Mouse (Mus musculus) liver, embryonic 16.5 days (tissue): ENCODE results near the gene Carns1. TPM values are rescaled to one million over a fixed set of nuclear protein-coding genes. Genes with fewer than 3 reads are reported as not detected.
A peak's percentile ranks its signal among the peaks of the same experiment; 100 is the strongest.

Experiments
- ATAC-seq: fragments of 200-750 bp; cut with Nextera tagmentation; 2 replicates; pipeline ENCODE4 v1.8.0; 2017; ENCODE audit warnings: low read depth, mild to moderate bottlenecking, moderate number of reproducible peaks, moderate library complexity
- H3K27ac ChIP-seq: fragments of 300-500 bp; sonication (generic); 2 replicates; pipeline ENCODE4 v1.5.1; 2014; ENCODE audit warnings: mild to moderate bottlenecking, low read length
- H3K27me3 ChIP-seq: fragments of 300-500 bp; sonication (generic); 2 replicates; pipeline ENCODE4 v1.6.1; 2014; ENCODE audit warnings: low read depth, low read length, mixed read lengths; ENCODE audit not compliant: control insufficient read depth, insufficient read depth
- H3K36me3 ChIP-seq: fragments of 300-500 bp; sonication (generic); 2 replicates; pipeline ENCODE4 v1.6.1; 2014; ENCODE audit warnings: mild to moderate bottlenecking; ENCODE audit not compliant: control insufficient read depth, insufficient read depth
- H3K4me1 ChIP-seq: fragments of 300-500 bp; sonication (generic); 2 replicates; pipeline ENCODE4 v1.6.1; 2014; ENCODE audit warnings: low read depth, low read length, mixed read lengths; ENCODE audit not compliant: control insufficient read depth
- H3K4me2 ChIP-seq: fragments of 300-500 bp; sonication (generic); 2 replicates; pipeline ENCODE4 v1.6.1; 2014; ENCODE audit warnings: low read depth, low read length, mixed read lengths
- H3K4me3 ChIP-seq: fragments of 300-500 bp; sonication (generic); 2 replicates; pipeline ENCODE4 v1.5.1; 2014; ENCODE audit warnings: low read depth, mild to moderate bottlenecking, low read length
- H3K9ac ChIP-seq: fragments of 300-500 bp; sonication (generic); 2 replicates; pipeline ENCODE4 v1.6.1; 2014; ENCODE audit warnings: low read depth, low read length
- H3K9me3 ChIP-seq: fragments of 300-500 bp; sonication (generic); replicated peaks from 2 replicates; pipeline ENCODE4 v1.6.1; 2016; ENCODE audit warnings: low read length; ENCODE audit not compliant: control insufficient read depth
- WGBS: fragments of 180-500 bp; shearing (Covaris S2); extraction: QIAGEN DNeasy Blood & Tissue Kit; methylation state at CpG from one replicate; pipeline ENCODE4 v1.1.7; 2014; ENCODE audit not compliant: insufficient replicate concordance; 5-methylcytosine and 5-hydroxymethylcytosine counted together
- polyA plus RNA-seq: library from polyadenylated mRNA; unstranded; fragments of >200 nt; fragmentation: Nextera tagmentation; extraction: Ambion mirVana; gene quantifications from 2 replicates; pipeline ENCODE4 v1.2.1, GENCODE M21; 2015

Carns1 gene
- 0.49 and 0.67 TPM in 2 replicates for polyA plus RNA-seq

- H3K4me2 ChIP-seq, result peak within 1 kb of the TSS; percentile 38; the same call in 1 of the 2 replicates
These were observed at the start of gene Carns1 for GRCm38 (mm10) chr19:4175368-4175947. Gene Carns1, minus strand, starts transcription at chr19:4175479.

GRCm38 (mm10) chr19:4222165-4222564, 46.9 kb upstream of the Carns1 start:
- H3K4me1 ChIP-seq, result peaks cover 14% of the 10 kb centered on the region
- H3K27ac ChIP-seq, result no peak overlapping the region
- H3K36me3 ChIP-seq, result no peaks in the 10 kb centered on the region
- WGBS, result 29% methylated on average over 11 of the region's 11 CpGs
- no peak overlapping the region for H3K4me3 ChIP-seq
- H3K27me3 ChIP-seq, result peaks cover 18% of the 10 kb centered on the region
- no peak overlapping the region for H3K4me2 ChIP-seq
- no peak overlapping the region for H3K9ac ChIP-seq
- H3K9me3 ChIP-seq, result no peaks in the 10 kb centered on the region
- ATAC-seq, result 0 out of 2 replicates have a peak, but pooled peaks have one; percentile 20

More at GRCm38 (mm10) chr19:4175368-4175947, at the start of gene Carns1:
- Histone ChIP-seq H3K4me1 (peaks cover 6% of the 10 kb centered on the region), H3K27me3 (no peaks in the 10 kb centered on the region), H3K4me3 (no peak within 1 kb of the TSS), H3K36me3 (no peaks in the 10 kb centered on the region), H3K27ac (no peak within 1 kb of the TSS), H3K9ac (no peak within 1 kb of the TSS), H3K9me3 (no peaks in the 10 kb centered on the region)
- WGBS, result 22% methylated on average over 11 of the region's 11 CpGs
- ATAC-seq, result peak; percentile 26; the same call in 1 of the 2 replicates

- Histone ChIP-seq H3K4me3 (no peak overlapping the region), H3K36me3 (no peaks in the 10 kb centered on the region), H3K9ac (no peak overlapping the region), H3K9me3 (no peaks in the 10 kb centered on the region), H3K4me1 (peaks cover 14% of the 10 kb centered on the region), H3K27ac (0 out of 2 replicates have a peak overlapping the region, but pooled peaks have one; percentile 15), H3K27me3 (peaks cover 29% of the 10 kb centered on the region), H3K4me2 (no peak overlapping the region)
- 29% methylated on average over 14 of the region's 14 CpGs for WGBS
- no peak for ATAC-seq
These were observed 45.9 kb upstream of the Carns1 start for GRCm38 (mm10) chr19:4220957-4221743.

GRCm38 (mm10) chr19:4220416-4220815, 45.1 kb upstream of the Carns1 start:
- WGBS, result 24% methylated on average over 4 of the region's 4 CpGs
- no peak for ATAC-seq
- peaks cover 36% of the 10 kb centered on the region for H3K27me3 ChIP-seq
- no peak overlapping the region for H3K4me3 ChIP-seq
- H3K36me3 ChIP-seq, result no peaks in the 10 kb centered on the region
- H3K9ac ChIP-seq, result no peak overlapping the region
- peaks cover 14% of the 10 kb centered on the region for H3K4me1 ChIP-seq
- no peak overlapping the region for H3K27ac ChIP-seq
- no peak overlapping the region for H3K4me2 ChIP-seq
- no peaks in the 10 kb centered on the region for H3K9me3 ChIP-seq

- 74% methylated on average over 6 of the region's 6 CpGs for WGBS
- H3K4me1 ChIP-seq, result peaks cover 15% of the 10 kb centered on the region
These were observed 44.7 kb upstream of the Carns1 start for GRCm38 (mm10) chr19:4219943-4220342.

GRCm38 (mm10) chr19:4218784-4219183, 43.5 kb upstream of the Carns1 start:
- Histone ChIP-seq H3K4me1 (peaks cover 22% of the 10 kb centered on the region), H3K4me2 (no peak overlapping the region), H3K27ac (no peak overlapping the region), H3K4me3 (no peak overlapping the region), H3K9ac (no peak overlapping the region), H3K36me3 (no peaks in the 10 kb centered on the region), H3K9me3 (no peaks in the 10 kb centered on the region), H3K27me3 (peaks cover 52% of the 10 kb centered on the region)
- 16% methylated on average over 1 of the region's 1 CpGs for WGBS
- no peak for ATAC-seq

More at GRCm38 (mm10) chr19:4219943-4220342, 44.7 kb upstream of the Carns1 start:
- Histone ChIP-seq H3K27ac (no peak overlapping the region), H3K4me3 (no peak overlapping the region), H3K4me2 (no peak overlapping the region), H3K9ac (no peak overlapping the region), H3K36me3 (no peaks in the 10 kb centered on the region), H3K9me3 (no peaks in the 10 kb centered on the region), H3K27me3 (peaks cover 41% of the 10 kb centered on the region)
- no peak for ATAC-seq

- no peak overlapping the region for H3K4me2 ChIP-seq
- H3K27ac ChIP-seq, result no peak overlapping the region
- ATAC-seq, result no peak
- H3K4me3 ChIP-seq, result no peak overlapping the region
- H3K36me3 ChIP-seq, result no peaks in the 10 kb centered on the region
- H3K27me3 ChIP-seq, result peaks cover 57% of the 10 kb centered on the region
- no peaks in the 10 kb centered on the region for H3K9me3 ChIP-seq
- H3K9ac ChIP-seq, result no peak overlapping the region
- 69% methylated on average over 11 of the region's 11 CpGs for WGBS
- peaks cover 27% of the 10 kb centered on the region for H3K4me1 ChIP-seq
These were observed 43.0 kb upstream of the Carns1 start for GRCm38 (mm10) chr19:4218293-4218692.

- no peak overlapping the region for H3K4me2 ChIP-seq
- no peak overlapping the region for H3K9ac ChIP-seq
- WGBS, result 48% methylated on average over 3 of the region's 3 CpGs
- no peak overlapping the region for H3K4me3 ChIP-seq
- peaks cover 62% of the 10 kb centered on the region for H3K27me3 ChIP-seq
- ATAC-seq, result no peak
- no peaks in the 10 kb centered on the region for H3K9me3 ChIP-seq
- H3K4me1 ChIP-seq, result peaks cover 30% of the 10 kb centered on the region
- no peak overlapping the region for H3K27ac ChIP-seq
- no peaks in the 10 kb centered on the region for H3K36me3 ChIP-seq
These were observed 42.6 kb upstream of the Carns1 start for GRCm38 (mm10) chr19:4217855-4218254.

- H3K36me3 ChIP-seq, result no peaks in the 10 kb centered on the region
- no peaks in the 10 kb centered on the region for H3K9me3 ChIP-seq
- peaks cover 30% of the 10 kb centered on the region for H3K4me1 ChIP-seq
- H3K27ac ChIP-seq, result no peak overlapping the region
- peaks cover 69% of the 10 kb centered on the region for H3K27me3 ChIP-seq
- no peak overlapping the region for H3K9ac ChIP-seq
- 43% methylated on average over 5 of the region's 5 CpGs for WGBS
- H3K4me3 ChIP-seq, result no peak overlapping the region
- no peak overlapping the region for H3K4me2 ChIP-seq
- ATAC-seq, result no peak
These were observed 41.9 kb upstream of the Carns1 start for GRCm38 (mm10) chr19:4217140-4217539.
